Comparison of ENCODE assay signal across 14 mouse cellular contexts in genomic region chr2:157016529-157017270, GRCm38 (mm10). TPM values are rescaled to one million over a fixed set of nuclear protein-coding genes. Genes with fewer than 3 reads are reported as not detected.
DNase-seq lines count a peak whose midpoint lies in the region; ATAC-seq and TF ChIP-seq lines count a peak whose summit lies in the region.
"Had no signal": no experiment of that assay in that cellular context is flagged by ENCODE, and none has a peak within 500 bp of the region (broad histone marks: within the 10 kb centered on the region; RNA-seq: fewer than 3 reads in every experiment).

No protein-coding gene starts in this region.

- H3K4me3 ChIP-seq in heart, adult 2 months, result no peak overlapping the region
- H3K4me3 ChIP-seq in liver, embryonic 12.5 days, result no peak overlapping the region
- H3K4me3 ChIP-seq in intestine, postnatal 0 days (ENCODE audit: low read depth, low read length), result no peak overlapping the region
- H3K4me3 ChIP-seq: limb, embryonic 15.5 days; midbrain, embryonic 10.5 days had no signal

- no peaks in the 10 kb centered on the region for H3K36me3 ChIP-seq in heart, adult 2 months (ENCODE audit: control insufficient read depth, insufficient read depth, low read length)
- H3K36me3 ChIP-seq in liver, embryonic 12.5 days, result peaks cover 72% of the 10 kb centered on the region
- peaks cover 36% of the 10 kb centered on the region for H3K36me3 ChIP-seq in intestine, postnatal 0 days (ENCODE audit: control insufficient read depth, insufficient read depth)

- ATAC-seq in liver, embryonic 12.5 days, result no peak
- ATAC-seq in intestine, postnatal 0 days, result no peak

- no peaks in the 10 kb centered on the region for H3K79me2 ChIP-seq in heart, adult 2 months (replicated peaks; ENCODE audit: control insufficient read depth, insufficient read depth, low read length)

- no peak overlapping the region for H3K27ac ChIP-seq in heart, adult 2 months
- H3K27ac ChIP-seq in liver, embryonic 12.5 days, result peak overlapping the region; percentile 52; the same call in 1 of the 2 replicates
- no peak overlapping the region for H3K27ac ChIP-seq in intestine, postnatal 0 days (ENCODE audit: low read depth, low read length)
- H3K27ac ChIP-seq: limb, embryonic 15.5 days; midbrain, embryonic 10.5 days had no signal

- no peaks in the 10 kb centered on the region for H3K9me3 ChIP-seq in liver, embryonic 12.5 days (replicated peaks)
- H3K9me3 ChIP-seq in intestine, postnatal 0 days (ENCODE audit: control insufficient read depth), result no peaks in the 10 kb centered on the region
- H3K9me3 ChIP-seq: limb, embryonic 15.5 days; midbrain, embryonic 10.5 days had no signal

- TF ChIP-seq EP300 in heart, adult 2 months (IDR thresholded peaks at IDR 0.05; ENCODE audit: insufficient read depth, low read depth, low read length), result no peak

- intact Hi-C loops in heart, adult 2 months (cut with DNase I), result no loop called here

- peak; percentile 18 for TF ChIP-seq CTCF in heart, adult 2 months (IDR thresholded peaks at IDR 0.05)
- TF ChIP-seq CTCF in intestine, postnatal 0 days (IDR thresholded peaks at IDR 0.05; ENCODE audit: low read depth), result peak; percentile 56

- H3K4me1 ChIP-seq in heart, adult 2 months (ENCODE audit: control insufficient read depth, insufficient read depth, low read length), result no peaks in the 10 kb centered on the region
- H3K4me1 ChIP-seq in liver, embryonic 12.5 days, result peaks cover 27% of the 10 kb centered on the region
- H3K4me1 ChIP-seq in intestine, postnatal 0 days (replicated peaks; ENCODE audit: control insufficient read depth, insufficient read depth, low read length), result 0 out of 2 replicates have a peak, but pooled peaks cover 3% of the 10 kb centered on the region
- H3K4me1 ChIP-seq: midbrain, embryonic 10.5 days had no signal

- no peak for DNase-seq in heart, adult 2 months
- DNase-seq in heart, adult 8-10 months (ENCODE audit: low spot score), result no peak
- DNase-seq in liver (no peak), R1 (ENCODE audit: low read depth, low spot score) (peak; percentile 85)
- DNase-seq in urinary bladder, postnatal 14 days (ENCODE audit: low spot score), result no peak
- no peak for DNase-seq in ovary, adult 18-20 months (ENCODE audit: low spot score)
- DNase-seq: gastrocnemius, postnatal 36 days; kidney, postnatal 25 days; layer of hippocampus, postnatal 36 days; thymus, postnatal 25 days had no signal

- 52% methylated on average over 18 of the region's 18 CpGs for WGBS in heart, adult 2 months
- 73% methylated on average over 18 of the region's 18 CpGs for WGBS in liver, embryonic 12.5 days (ENCODE audit: insufficient replicate concordance)
- 78% methylated on average over 18 of the region's 18 CpGs for WGBS in intestine, postnatal 0 days

- H3K27me3 ChIP-seq in heart, adult 2 months (ENCODE audit: control insufficient read depth, insufficient read depth, low read length), result no peaks in the 10 kb centered on the region
- no peaks in the 10 kb centered on the region for H3K27me3 ChIP-seq in liver, embryonic 12.5 days (replicated peaks)
- no peaks in the 10 kb centered on the region for H3K27me3 ChIP-seq in intestine, postnatal 0 days (replicated peaks; ENCODE audit: control insufficient read depth, insufficient read depth, low read length)
- H3K27me3 ChIP-seq: limb, embryonic 15.5 days had no signal

- no peak overlapping the region for H3K9ac ChIP-seq in heart, adult 2 months (ENCODE audit: low read depth, low read length)
- H3K9ac ChIP-seq in liver, embryonic 12.5 days, result no peak overlapping the region
- no peak overlapping the region for H3K9ac ChIP-seq in intestine, postnatal 0 days (ENCODE audit: low read depth, low read length)
- H3K9ac ChIP-seq: limb, embryonic 15.5 days had no signal

- no peak for TF ChIP-seq POLR2A in heart, adult 2 months (IDR thresholded peaks at IDR 0.05; ENCODE audit: insufficient read depth, low read depth, low read length)

- no peak overlapping the region for H3K4me2 ChIP-seq in liver, embryonic 12.5 days
- no peak overlapping the region for H3K4me2 ChIP-seq in intestine, postnatal 0 days (replicated peaks; ENCODE audit: low read depth)
- H3K4me2 ChIP-seq: limb, embryonic 15.5 days had no signal

RNA-seq across cellular contexts. Expression of gene Dsn1, which starts 9.7 kb away (rescaled TPM):
- total RNA-seq in heart, adult 2 months (2021), result 1 to 10 TPM; 1.3 to 1.8 TPM
- 0.70 and 2.0 TPM in 2 replicates for polyA plus RNA-seq in heart, adult 2 months (2012; rRNA removed)
- 1 to 10 TPM; 1.1 to 2.2 (median 1.6) TPM for total RNA-seq in heart, adult 8-10 months (2022)
- 38.7 TPM in 2 replicates for polyA plus RNA-seq in liver, embryonic 12.5 days (2016; fragmentation: Nextera tagmentation; extraction: Ambion mirVana)
- polyA plus RNA-seq in intestine, postnatal 0 days (2015; fragmentation: Nextera tagmentation; extraction: Ambion mirVana), result 7.7 and 7.9 TPM in 2 replicates

RNA-seq across cellular contexts. Expression of gene Ndrg3, which starts 24.8 kb away (rescaled TPM):
- 10 to 100 TPM; 19.8 to 23.6 TPM for total RNA-seq in heart, adult 2 months (2021)
- 21.5 and 33.5 TPM in 2 replicates for polyA plus RNA-seq in heart, adult 2 months (2012; rRNA removed)
- total RNA-seq in heart, adult 8-10 months (2022), result 10 to 100 TPM; 21.7 to 24.5 (median 22.1) TPM
- 55.4 and 56.4 TPM in 2 replicates for polyA plus RNA-seq in liver, embryonic 12.5 days (2016; fragmentation: Nextera tagmentation; extraction: Ambion mirVana)
- polyA plus RNA-seq in intestine, postnatal 0 days (2015; fragmentation: Nextera tagmentation; extraction: Ambion mirVana), result 25.1 and 25.3 TPM in 2 replicates
